Mouse (Mus musculus) forebrain, postnatal 0 days (tissue): Measurements from ENCODE around the gene Hoxb13. TPM values are rescaled to one million over a fixed set of nuclear protein-coding genes. Genes with fewer than 3 reads are reported as not detected.

Experiments used
- ATAC-seq: fragments of 200-750 bp; cut with Nextera tagmentation; 2 replicates; pipeline ENCODE4 v1.8.0; 2017; ENCODE audit warnings: mild to moderate bottlenecking, moderate library complexity
- DNase-seq: peaks from one replicate; pipeline ENCODE4 v3.0.0-alpha.2; 2015
- H3K27ac ChIP-seq: fragments of 300-500 bp; sonication (generic); 2 replicates; pipeline ENCODE4 v1.5.1; 2014; ENCODE audit warnings: low read depth, mild to moderate bottlenecking, antibody characterized with exemption, low read length, moderate library complexity, mixed read lengths
- H3K27me3 ChIP-seq: fragments of 300-500 bp; sonication (generic); 2 replicates; pipeline ENCODE4 v1.6.1; 2014; ENCODE audit warnings: mild to moderate bottlenecking, low read length, mixed read lengths; ENCODE audit not compliant: insufficient read depth
- H3K36me3 ChIP-seq: fragments of 300-500 bp; sonication (generic); 2 replicates; pipeline ENCODE4 v1.6.1; 2014; ENCODE audit warnings: mild to moderate bottlenecking, moderate library complexity; ENCODE audit not compliant: insufficient read depth
- H3K4me1 ChIP-seq: fragments of 300-500 bp; sonication (generic); 2 replicates; pipeline ENCODE4 v1.6.1; 2014; ENCODE audit warnings: antibody characterized with exemption; ENCODE audit not compliant: insufficient read depth
- H3K4me2 ChIP-seq: fragments of 300-500 bp; sonication (generic); 2 replicates; pipeline ENCODE4 v1.6.1; 2014; ENCODE audit warnings: low read depth, mild to moderate bottlenecking, moderate library complexity
- H3K4me3 ChIP-seq: fragments of 300-500 bp; sonication (generic); 2 replicates; pipeline ENCODE4 v1.5.1; 2014; ENCODE audit warnings: low read depth, low read length, mixed read lengths
- H3K9ac ChIP-seq: fragments of 300-500 bp; sonication (generic); 2 replicates; pipeline ENCODE4 v1.6.1; 2014; ENCODE audit warnings: mild to moderate bottlenecking
- H3K9me3 ChIP-seq: fragments of 300-500 bp; sonication (generic); 2 replicates; pipeline ENCODE4 v1.6.1; 2016; ENCODE audit warnings: low read length
- CTCF ChIP-seq: sonication (generic); IDR thresholded peaks from 2 replicates; pipeline ENCODE4 v1.5.1; 2016; ENCODE audit warnings: antibody characterized with exemption, control low read depth, low read depth
- WGBS: fragments of 180-500 bp; shearing (Covaris S2); extraction: QIAGEN DNeasy Blood & Tissue Kit; methylation state at CpG from one replicate; pipeline ENCODE4 v1.1.7; 2014; 5-methylcytosine and 5-hydroxymethylcytosine counted together
- polyA plus RNA-seq: library from polyadenylated mRNA; unstranded; fragments of >200 nt; fragmentation: Nextera tagmentation; extraction: Ambion mirVana; gene quantifications from 2 replicates; pipeline ENCODE4 v1.2.1, GENCODE M21; 2015
- total RNA-seq: library from RNA; depleted of rRNA; stranded (reverse); fragments of >200 nt; gene quantifications from 2 replicates; pipeline ENCODE4 v1.2.3, GENCODE M21; 2014; rRNA removed

Hoxb13 gene
- total and polyA plus RNA-seq, 2 experiments from 2014 or later = not detected

DNA sequence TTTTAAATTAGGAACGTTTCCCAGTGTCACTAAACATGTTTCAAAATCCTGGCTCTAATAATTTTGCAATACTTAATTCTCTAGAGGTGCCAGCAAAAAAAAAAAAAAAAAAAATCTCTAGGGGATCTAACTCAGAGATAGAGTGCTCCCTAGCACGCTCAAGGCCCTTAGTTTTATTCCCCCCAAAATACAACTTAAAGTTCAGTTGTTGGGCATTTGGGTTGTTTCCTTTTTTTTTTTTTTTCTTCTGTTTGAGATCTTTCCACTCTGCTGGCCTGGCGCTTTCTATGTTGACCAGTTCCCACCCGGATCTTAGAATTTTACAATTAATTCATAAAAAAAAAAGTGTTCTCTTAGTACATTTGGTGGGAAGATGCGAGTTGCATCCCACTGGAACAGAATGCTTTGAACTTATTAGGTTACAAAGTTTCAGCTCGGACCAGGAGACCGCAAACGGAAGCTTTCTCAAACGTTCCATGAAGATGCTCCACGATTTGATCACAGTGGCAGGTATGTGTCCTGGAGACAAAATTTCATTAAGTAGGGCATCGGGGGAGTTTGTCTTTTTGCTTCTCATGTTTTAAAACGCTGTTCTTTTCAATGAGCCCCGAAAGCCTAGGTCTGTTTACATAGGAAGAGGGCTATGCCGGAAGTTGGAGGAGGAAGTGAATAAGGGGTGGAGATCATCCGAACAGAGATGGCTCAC, 11.5 kb downstream of the Hoxb13 start:
- no peak for ATAC-seq
- Histone ChIP-seq H3K9me3 (no peaks in the 10 kb centered on the region), H3K27ac (no peak overlapping the region), H3K36me3 (no peaks in the 10 kb centered on the region), H3K4me2 (no peak overlapping the region), H3K4me3 (no peak overlapping the region), H3K27me3 (peaks cover 81% of the 10 kb centered on the region), H3K4me1 (no peaks in the 10 kb centered on the region), H3K9ac (no peak overlapping the region)
- TF ChIP-seq CTCF = no peak
- WGBS = 5% methylated on average over 15 of the region's 15 CpGs
- DNase-seq = no peak

DNA sequence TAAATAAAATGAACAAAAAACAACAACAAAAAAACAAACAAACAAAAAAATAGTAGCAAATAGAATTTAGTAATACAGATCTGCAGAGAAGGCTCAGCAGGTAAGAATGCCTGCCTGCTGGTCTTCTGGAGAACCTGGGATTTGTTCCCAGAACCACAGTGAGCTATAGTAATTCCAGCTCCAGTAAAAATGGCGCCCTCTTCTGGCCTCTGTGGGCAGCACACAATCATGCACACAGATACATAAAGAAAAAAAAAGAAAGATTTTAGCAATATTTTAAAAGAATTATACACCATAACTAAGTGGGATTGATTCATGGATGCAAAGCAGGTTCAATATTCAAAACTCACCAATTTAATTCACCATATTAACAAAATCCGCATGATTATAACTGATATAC, 29.7 kb downstream of the Hoxb13 start:
- DNase-seq (no peak), ATAC-seq (no peak)
- H3K27me3 ChIP-seq = 0 out of 2 replicates have a peak, but pooled peaks cover 3% of the 10 kb centered on the region
- no peak overlapping the region for H3K9ac ChIP-seq
- no peaks in the 10 kb centered on the region for H3K4me1 ChIP-seq
- 37% methylated on average over 2 of the region's 2 CpGs for WGBS
- no peak overlapping the region for H3K4me3 ChIP-seq
- TF ChIP-seq CTCF = peak; percentile 16; the same call in 1 of the 2 replicates
- H3K4me2 ChIP-seq = no peak overlapping the region
- no peaks in the 10 kb centered on the region for H3K36me3 ChIP-seq
- H3K27ac ChIP-seq = no peak overlapping the region
- no peaks in the 10 kb centered on the region for H3K9me3 ChIP-seq

DNA sequence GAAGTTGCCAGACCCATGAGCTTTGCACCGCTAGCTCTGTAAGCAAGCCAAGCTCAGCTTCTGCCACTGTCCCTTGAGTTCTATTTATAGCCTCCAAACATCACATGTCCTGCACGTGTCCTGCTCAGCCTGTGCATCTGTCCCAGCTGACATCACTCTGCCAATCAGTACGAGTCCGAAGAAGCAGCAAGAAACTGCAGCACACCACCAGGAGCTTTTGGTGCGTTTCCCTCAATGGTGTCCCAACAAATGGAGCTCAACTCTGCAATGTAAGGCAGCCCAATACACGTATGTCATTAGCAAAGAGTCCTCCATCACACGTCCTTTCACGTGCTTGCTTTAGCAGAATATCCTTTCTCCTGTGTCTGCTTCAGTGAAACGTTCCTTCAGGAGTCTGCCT, 33.6 kb downstream of the Hoxb13 start:
- H3K9ac ChIP-seq = no peak overlapping the region
- 81% methylated on average over 9 of the region's 9 CpGs for whole genome bisulfite sequencing
- no peak overlapping the region for H3K4me2 ChIP-seq
- H3K27me3 ChIP-seq = peaks cover 3% of the 10 kb centered on the region; the same call in 1 of the 2 replicates
- H3K9me3 ChIP-seq = no peaks in the 10 kb centered on the region
- H3K36me3 ChIP-seq = no peaks in the 10 kb centered on the region
- ATAC-seq = no peak
- TF ChIP-seq CTCF = no peak
- no peak overlapping the region for H3K4me3 ChIP-seq
- DNase-seq = no peak
- no peaks in the 10 kb centered on the region for H3K4me1 ChIP-seq
- H3K27ac ChIP-seq = no peak overlapping the region

DNA sequence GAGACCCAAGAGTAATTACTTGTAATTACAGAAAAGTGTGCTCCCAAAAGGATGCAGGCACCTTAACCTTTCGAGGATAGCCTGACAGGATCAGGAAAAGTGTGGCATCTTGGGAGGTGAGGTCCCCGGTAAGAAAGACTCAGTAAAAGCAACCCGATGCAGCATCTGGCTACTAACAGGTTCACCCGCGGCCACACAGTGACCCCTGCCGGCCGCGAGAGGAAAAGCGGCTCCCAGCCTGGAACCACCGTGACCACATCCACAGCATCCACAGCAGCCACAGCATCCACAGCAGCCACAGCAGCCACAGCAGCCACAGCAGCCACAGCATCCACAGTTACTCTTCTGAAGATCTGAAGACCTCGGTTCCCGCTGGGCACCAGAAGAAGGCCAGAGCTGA, 40.8 kb downstream of the Hoxb13 start:
- H3K4me3 ChIP-seq = no peak overlapping the region
- peak; percentile 77 for TF ChIP-seq CTCF
- no peaks in the 10 kb centered on the region for H3K4me1 ChIP-seq
- H3K36me3 ChIP-seq = no peaks in the 10 kb centered on the region
- peaks cover 28% of the 10 kb centered on the region for H3K27me3 ChIP-seq
- H3K9ac ChIP-seq = no peak overlapping the region
- no peak overlapping the region for H3K27ac ChIP-seq
- DNase-seq (peak; percentile 41), ATAC-seq (no peak)
- H3K4me2 ChIP-seq = no peak overlapping the region
- H3K9me3 ChIP-seq = no peaks in the 10 kb centered on the region
- 5% methylated on average over 12 of the region's 12 CpGs for WGBS

DNA sequence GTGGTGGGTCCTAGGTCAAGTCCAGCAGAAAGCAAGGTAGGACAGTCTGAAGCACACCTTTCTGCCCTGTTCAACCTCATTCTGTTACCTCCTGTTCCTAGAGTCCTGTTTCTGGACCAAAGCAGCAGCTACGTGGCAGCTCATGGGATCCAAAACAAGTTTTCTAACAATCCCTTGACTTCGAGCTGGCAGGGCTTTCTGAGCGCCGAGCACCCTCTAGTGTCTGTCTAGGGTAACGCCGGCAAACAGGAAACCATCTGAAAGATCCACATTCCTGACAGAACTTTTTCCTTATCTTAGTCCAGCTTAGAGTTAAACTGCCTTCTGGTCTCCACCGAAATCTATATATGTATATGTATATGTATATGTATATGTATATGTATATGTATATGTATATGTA, 46.1 kb downstream of the Hoxb13 start:
- Histone ChIP-seq H3K4me1 (no peaks in the 10 kb centered on the region), H3K9me3 (no peaks in the 10 kb centered on the region), H3K27ac (no peak overlapping the region), H3K4me3 (no peak overlapping the region), H3K36me3 (no peaks in the 10 kb centered on the region), H3K9ac (no peak overlapping the region), H3K4me2 (no peak overlapping the region), H3K27me3 (peaks cover 15% of the 10 kb centered on the region)
- DNase-seq (peak; percentile 75), ATAC-seq (no peak)
- 3% methylated on average over 7 of the region's 7 CpGs for WGBS
- peak; percentile 85 for TF ChIP-seq CTCF

Other genes with a start within 250 kb of the Hoxb13 start
- gene Igf2bp1, start 188.4 kb upstream of the Hoxb13 start, total RNA-seq = 3.0 and 3.3 TPM in 2 replicates
- 1.8 and 2.5 TPM in 2 replicates for gene Igf2bp1, start 188.4 kb upstream of the Hoxb13 start, polyA plus RNA-seq
- gene Gip, start 169.8 kb upstream of the Hoxb13 start, total RNA-seq = not detected in 2 replicates
- gene Gip, start 169.8 kb upstream of the Hoxb13 start, polyA plus RNA-seq = not detected in 2 replicates
- 36.5 and 36.7 TPM in 2 replicates for gene Snf8, start 159.4 kb upstream of the Hoxb13 start, total RNA-seq
- gene Snf8, start 159.4 kb upstream of the Hoxb13 start, polyA plus RNA-seq = 112 and 120 TPM in 2 replicates
- 54.9 and 56.2 TPM in 2 replicates for gene Ube2z, start 128.9 kb upstream of the Hoxb13 start, total RNA-seq
- 29.4 and 35.4 TPM in 2 replicates for gene Ube2z, start 128.9 kb upstream of the Hoxb13 start, polyA plus RNA-seq
- 348 and 355 TPM in 2 replicates for gene Atp5g1, start 118.6 kb upstream of the Hoxb13 start, total RNA-seq
- gene Atp5g1, start 118.6 kb upstream of the Hoxb13 start, polyA plus RNA-seq = 925 and 1,026 TPM in 2 replicates
- not detected in 2 replicates for gene Calcoco2, start 82.4 kb upstream of the Hoxb13 start, total RNA-seq
- gene Calcoco2, start 82.4 kb upstream of the Hoxb13 start, polyA plus RNA-seq = 0.10 TPM in 1 of 2 replicates, not detected in the other
- 0.43 and 0.54 TPM in 2 replicates for gene Ttll6, start 60.5 kb upstream of the Hoxb13 start, total RNA-seq
- gene Ttll6, start 60.5 kb upstream of the Hoxb13 start, polyA plus RNA-seq = 0.19 and 0.31 TPM in 2 replicates
- gene Hoxb9, start 77.1 kb downstream of the Hoxb13 start, total RNA-seq = not detected in 2 replicates
- not detected in 2 replicates for gene Hoxb9, start 77.1 kb downstream of the Hoxb13 start, polyA plus RNA-seq
- gene Hoxb8, start 87.6 kb downstream of the Hoxb13 start, total RNA-seq = not detected in 2 replicates
- gene Hoxb8, start 87.6 kb downstream of the Hoxb13 start, polyA plus RNA-seq = not detected in 2 replicates
- not detected in 2 replicates for gene Hoxb7, start 92.3 kb downstream of the Hoxb13 start, total RNA-seq
- not detected in 2 replicates for gene Hoxb7, start 92.3 kb downstream of the Hoxb13 start, polyA plus RNA-seq
- gene Hoxb6, start 98.2 kb downstream of the Hoxb13 start, total RNA-seq = not detected in 2 replicates
- not detected in 2 replicates for gene Hoxb6, start 98.2 kb downstream of the Hoxb13 start, polyA plus RNA-seq
- gene Hoxb5, start 109.0 kb downstream of the Hoxb13 start, total RNA-seq = not detected in 2 replicates
- not detected in 2 replicates for gene Hoxb5, start 109.0 kb downstream of the Hoxb13 start, polyA plus RNA-seq
- not detected in 2 replicates for gene Hoxb4, start 124.0 kb downstream of the Hoxb13 start, total RNA-seq
- gene Hoxb4, start 124.0 kb downstream of the Hoxb13 start, polyA plus RNA-seq = not detected in 2 replicates
- gene Hoxb3, start 129.0 kb downstream of the Hoxb13 start, total RNA-seq = not detected in 2 replicates
- not detected in 2 replicates for gene Hoxb3, start 129.0 kb downstream of the Hoxb13 start, polyA plus RNA-seq
- gene Hoxb2, start 156.2 kb downstream of the Hoxb13 start, total RNA-seq = not detected in 2 replicates
- not detected in 2 replicates for gene Hoxb2, start 156.2 kb downstream of the Hoxb13 start, polyA plus RNA-seq
- not detected in 2 replicates for gene Hoxb1, start 171.4 kb downstream of the Hoxb13 start, total RNA-seq
- gene Hoxb1, start 171.4 kb downstream of the Hoxb13 start, polyA plus RNA-seq = not detected in 2 replicates